Mouse (Mus musculus): ENCODE data around the gene Lrsam1. TPM values are rescaled to one million over a fixed set of nuclear protein-coding genes. Genes with fewer than 3 reads are reported as not detected.

The Lrsam1 gene
- polyA plus RNA-seq, 1 experiment from 2014 or later: 7.4 TPM

- H3K9ac ChIP-seq (ENCODE audit: low read length): peak overlapping the region; percentile 98
- H3K27ac ChIP-seq (replicated peaks in 1 of 2; ENCODE audit: control insufficient read depth in 1 of 2, insufficient read depth in 1 of 2, low read depth in 2 of 2, low read length in 2 of 2): peak overlapping the region; percentile 40 to 96
- H3K4me1 ChIP-seq (ENCODE audit: control insufficient read depth in 2 of 2, insufficient read depth in 2 of 2, low read length in 2 of 2): peaks cover 46 to 59% of the 10 kb centered on the region in 2 experiments
- peak overlapping the region; percentile 88 for H3K4me2 ChIP-seq (ENCODE audit: low read length)
- no peaks in the 10 kb centered on the region for H3K27me3 ChIP-seq (ENCODE audit: control insufficient read depth, insufficient read depth, low read length)
- H3K9me3 ChIP-seq (ENCODE audit: control insufficient read depth, low read length): no peaks in the 10 kb centered on the region
- peaks cover 12% of the 10 kb centered on the region; the same call in 1 of the 2 replicates for H3K36me3 ChIP-seq (ENCODE audit: control insufficient read depth, insufficient read depth, low read length)
- peak; percentile 0; the same call in 1 of the 2 replicates for ATAC-seq (ENCODE audit: insufficient number of reproducible peaks, insufficient read depth, low FRiP score, low read depth)
- H3K4me3 ChIP-seq (ENCODE audit: control insufficient read depth in 1 of 2, insufficient read depth in 1 of 2, low read depth in 1 of 2, low read length in 2 of 2): peak overlapping the region; percentile 81 to 85
- 3% methylated on average over 20 of the region's 20 CpGs for WGBS
Measured at GRCm38 (mm10) chr2:32876490-32877302, 84.7 kb downstream of the Lrsam1 start.

- peak; percentile 88 for ATAC-seq (ENCODE audit: insufficient number of reproducible peaks, insufficient read depth, low FRiP score, low read depth)
- no peaks in the 10 kb centered on the region for H3K9me3 ChIP-seq (ENCODE audit: control insufficient read depth, low read length)
- WGBS: under 1% methylated on average over 68 of the region's 68 CpGs
- no peaks in the 10 kb centered on the region for H3K27me3 ChIP-seq (ENCODE audit: control insufficient read depth, insufficient read depth, low read length)
- H3K9ac ChIP-seq (ENCODE audit: low read length): peak within 1 kb of the TSS; percentile 98
- H3K36me3 ChIP-seq (ENCODE audit: control insufficient read depth, insufficient read depth, low read length): peaks cover 7% of the 10 kb centered on the region; the same call in 1 of the 2 replicates
- H3K4me2 ChIP-seq (ENCODE audit: low read length): peak within 1 kb of the TSS; percentile 88
- H3K4me1 ChIP-seq (ENCODE audit: control insufficient read depth in 2 of 2, insufficient read depth in 2 of 2, low read length in 2 of 2): peaks cover 37 to 51% of the 10 kb centered on the region in 2 experiments
- H3K27ac ChIP-seq (replicated peaks in 1 of 2; ENCODE audit: control insufficient read depth in 1 of 2, insufficient read depth in 1 of 2, low read depth in 2 of 2, low read length in 2 of 2): peak within 1 kb of the TSS; percentile 85 to 96
- peak within 1 kb of the TSS; percentile 81 to 85 for H3K4me3 ChIP-seq (ENCODE audit: control insufficient read depth in 1 of 2, insufficient read depth in 1 of 2, low read depth in 1 of 2, low read length in 2 of 2)
Measured at GRCm38 (mm10) chr2:32875675-32876489, 85.5 kb downstream of the Lrsam1 start, which contains the start of gene Fam129b. Gene Fam129b (plus strand): TSS chr2:32876114.

Other genes with a start within 250 kb of the Lrsam1 start
- 44.5 and 45.3 TPM in 2 replicates for gene Cdk9, start 248.5 kb downstream of the Lrsam1 start, polyA plus RNA-seq (2014; fragmentation: Nextera tagmentation; extraction: Ambion mirVana)
- gene Sh2d3c, start 240.6 kb downstream of the Lrsam1 start, polyA plus RNA-seq (2014; fragmentation: Nextera tagmentation; extraction: Ambion mirVana): 23.7 and 27.7 TPM in 2 replicates
- gene 6330409D20Rik, start 220.6 kb downstream of the Lrsam1 start, polyA plus RNA-seq (2014; fragmentation: Nextera tagmentation; extraction: Ambion mirVana): 0.68 TPM in 1 of 2 replicates, not detected in the other
- 38.0 and 42.7 TPM in 2 replicates for gene Tor2a, start 204.4 kb downstream of the Lrsam1 start, polyA plus RNA-seq (2014; fragmentation: Nextera tagmentation; extraction: Ambion mirVana)
- 0.22 TPM in 1 of 2 replicates, not detected in the other for gene Ttc16, start 186.0 kb downstream of the Lrsam1 start, polyA plus RNA-seq (2014; fragmentation: Nextera tagmentation; extraction: Ambion mirVana)
- gene Ptrh1, start 185.8 kb downstream of the Lrsam1 start, polyA plus RNA-seq (2014; fragmentation: Nextera tagmentation; extraction: Ambion mirVana): 2.6 and 3.6 TPM in 2 replicates
- gene Cfap157, start 177.2 kb downstream of the Lrsam1 start, polyA plus RNA-seq (2014; fragmentation: Nextera tagmentation; extraction: Ambion mirVana): 0.35 and 0.36 TPM in 2 replicates
- gene Stxbp1, start 114.4 kb downstream of the Lrsam1 start, polyA plus RNA-seq (2014; fragmentation: Nextera tagmentation; extraction: Ambion mirVana): 28.7 and 29.7 TPM in 2 replicates
- 18.1 and 25.1 TPM in 2 replicates for gene Fam129b, start 85.5 kb downstream of the Lrsam1 start, polyA plus RNA-seq (2014; fragmentation: Nextera tagmentation; extraction: Ambion mirVana)
- 112 and 129 TPM in 2 replicates for gene Rpl12, start 55 bp downstream of the Lrsam1 start, polyA plus RNA-seq (2014; fragmentation: Nextera tagmentation; extraction: Ambion mirVana)
- 16.9 and 17.1 TPM in 2 replicates for gene Slc2a8, start 20.5 kb upstream of the Lrsam1 start, polyA plus RNA-seq (2014; fragmentation: Nextera tagmentation; extraction: Ambion mirVana)
- 9.0 and 11.0 TPM in 2 replicates for gene Garnl3, start 170.0 kb upstream of the Lrsam1 start, polyA plus RNA-seq (2014; fragmentation: Nextera tagmentation; extraction: Ambion mirVana)